Mouse (Mus musculus): Measurements from ENCODE around the gene Gucy2d.

- TF ChIP-seq CTCF (IDR thresholded peaks at IDR 0.05; ENCODE audit: control insufficient read depth, insufficient read depth, insufficient replicate concordance, low read depth, low read length), result no peak
- no peak for TF ChIP-seq POLR2A (IDR thresholded peaks at IDR 0.05; ENCODE audit: control insufficient read depth, low read depth, low read length)
These were observed 83.0 kb downstream of the Gucy2d start for GRCm38 (mm10) chr7:98523070-98523812.
